Mouse (Mus musculus) CH12.LX (cell line): ENCODE data around the gene Sipa1l2. TPM values are rescaled to one million over a fixed set of nuclear protein-coding genes. Genes with fewer than 3 reads are reported as not detected.

ENCODE experiments used
- DNase-seq: peaks from one replicate; pipeline ENCODE4 v3.0.0-alpha.2; 2013; ENCODE audit errors: extremely low read depth
- H3K27ac ChIP-seq: 2 replicates; pipeline ENCODE4 v1.5.1; 2012; ENCODE audit warnings: low read depth, mild to moderate bottlenecking, control low read depth, moderate library complexity; ENCODE audit not compliant: insufficient read depth
- H3K27me3 ChIP-seq: replicated peaks from 2 replicates; pipeline ENCODE3; 2012; ENCODE audit warnings: inconsistent platforms
- H3K36me3 ChIP-seq, 2 experiments: replicated peaks in 1 of 2; 2 replicates each; pipeline versions ENCODE3 to v1.6.1; 2012; ENCODE audit warnings: inconsistent platforms in 1 of 2, low read length in 1 of 2, mild to moderate bottlenecking in 1 of 2, mixed read lengths in 1 of 2, moderate library complexity in 1 of 2; ENCODE audit not compliant: control insufficient read depth in 1 of 2, insufficient read depth in 1 of 2
- H3K4me1 ChIP-seq, 2 experiments: 2 replicates each; pipeline ENCODE4 v1.6.1; 2012; ENCODE audit warnings: inconsistent platforms in 1 of 2, moderate library complexity in 1 of 2; ENCODE audit not compliant: insufficient read depth in 2 of 2, control insufficient read depth in 1 of 2
- H3K4me2 ChIP-seq: 2 replicates; pipeline ENCODE4 v1.6.1; 2012; ENCODE audit warnings: low read depth, mild to moderate bottlenecking, control low read depth; ENCODE audit not compliant: poor library complexity, insufficient read depth, severe bottlenecking
- H3K4me3 ChIP-seq, 3 experiments: fragments of 150-350 bp in 1 of 3; sonication (generic) in 1 of 3; replicated peaks in 1 of 3; 2 replicates each; pipeline versions ENCODE3 to v1.5.1; 2011 to 2012; ENCODE audit warnings: low read depth in 2 of 3, low read length in 2 of 3, mild to moderate bottlenecking in 2 of 3, moderate library complexity in 2 of 3, control low read depth in 1 of 3, improper control_type of control experiment in 1 of 3, inconsistent platforms in 1 of 3, mixed read lengths in 1 of 3; ENCODE audit not compliant: poor library complexity in 1 of 3
- H3K79me2 ChIP-seq: replicated peaks from 2 replicates; pipeline ENCODE4 v1.6.1; 2012; ENCODE audit warnings: mild to moderate bottlenecking, moderate library complexity; ENCODE audit not compliant: control insufficient read depth, poor library complexity, insufficient read depth, severe bottlenecking; ENCODE audit errors: extremely low read depth
- H3K9ac ChIP-seq: 2 replicates; pipeline ENCODE4 v1.6.1; 2012; ENCODE audit warnings: low read depth, mild to moderate bottlenecking, control low read depth, moderate library complexity; ENCODE audit not compliant: insufficient read depth
- H3K9me3 ChIP-seq: replicated peaks from 2 replicates; pipeline ENCODE3; 2012; ENCODE audit warnings: low read length, inconsistent platforms, mixed read lengths
- BHLHE40 ChIP-seq: IDR thresholded peaks from 2 replicates; pipeline ENCODE4 v1.6.1; 2011; ENCODE audit warnings: mild to moderate bottlenecking, low read depth, low read length, improper control_type of control experiment
- CHD2 ChIP-seq: IDR thresholded peaks from 2 replicates; pipeline ENCODE4 v1.6.1; 2011; ENCODE audit warnings: low read length, improper control_type of control experiment
- EP300 ChIP-seq: IDR thresholded peaks from 2 replicates; pipeline ENCODE4 v1.6.1; 2011; ENCODE audit warnings: low read length, improper control_type of control experiment
- GABPA ChIP-seq: IDR thresholded peaks from 2 replicates; pipeline ENCODE4 v1.6.1; 2012; ENCODE audit warnings: low read depth, low read length, improper control_type of control experiment, inconsistent platforms; ENCODE audit not compliant: insufficient replicate concordance
- IRF4 ChIP-seq: IDR thresholded peaks from 2 replicates; pipeline ENCODE4 v1.6.1; 2014; ENCODE audit warnings: low read depth, mild to moderate bottlenecking, inconsistent platforms, low read length, improper control_type of control experiment
- KAT2A ChIP-seq: IDR thresholded peaks from 2 replicates; pipeline ENCODE4 v1.6.1; 2012; ENCODE audit warnings: low read length, improper control_type of control experiment, inconsistent platforms; ENCODE audit not compliant: insufficient replicate concordance
- MAFK ChIP-seq: IDR thresholded peaks from 2 replicates; pipeline ENCODE4 v1.6.1; 2011; ENCODE audit warnings: low read length, improper control_type of control experiment; ENCODE audit not compliant: insufficient replicate concordance
- MAX ChIP-seq: IDR thresholded peaks from 2 replicates; pipeline ENCODE4 v1.6.1; 2011; ENCODE audit warnings: low read length, improper control_type of control experiment
- MXI1 ChIP-seq: IDR thresholded peaks from 2 replicates; pipeline ENCODE4 v1.6.1; 2011; ENCODE audit warnings: mild to moderate bottlenecking, low read depth, low read length, improper control_type of control experiment
- MYC ChIP-seq: IDR thresholded peaks from 2 replicates; pipeline ENCODE4 v1.6.1; 2011; ENCODE audit warnings: low read depth, mild to moderate bottlenecking, improper control_type of control experiment, low read length
- POLR2A ChIP-seq: IDR thresholded peaks from 2 replicates; pipeline ENCODE4 v1.6.1; 2011; ENCODE audit warnings: low read depth, mild to moderate bottlenecking, improper control_type of control experiment, low read length
- SMC3 ChIP-seq: IDR thresholded peaks from 2 replicates; pipeline ENCODE4 v1.6.1; 2011; ENCODE audit warnings: low read depth, low read length, improper control_type of control experiment
- TBP ChIP-seq: conservative IDR thresholded peaks from 2 replicates; pipeline ENCODE4 v1.6.1; 2011; ENCODE audit warnings: low read depth, low read length, improper control_type of control experiment
- TCF12 ChIP-seq: IDR thresholded peaks from 2 replicates; pipeline ENCODE4 v1.6.1; 2014; ENCODE audit warnings: low read depth, mild to moderate bottlenecking, inconsistent platforms, low read length, improper control_type of control experiment
- UBTF ChIP-seq: IDR thresholded peaks from 2 replicates; pipeline ENCODE4 v1.6.1; 2012; ENCODE audit warnings: low read depth, mild to moderate bottlenecking, inconsistent platforms, low read length, improper control_type of control experiment, moderate library complexity
- USF1 ChIP-seq: IDR thresholded peaks from 2 replicates; pipeline ENCODE4 v1.6.1; 2014; ENCODE audit warnings: low read depth, mild to moderate bottlenecking, inconsistent platforms, low read length, improper control_type of control experiment
- ZMIZ1 ChIP-seq: IDR thresholded peaks from 2 replicates; pipeline ENCODE4 v1.6.1; 2012; ENCODE audit warnings: low read depth, mild to moderate bottlenecking, inconsistent platforms, low read length, improper control_type of control experiment
- ZNF384 ChIP-seq: IDR thresholded peaks from 2 replicates; pipeline ENCODE4 v1.6.1; 2012; ENCODE audit warnings: low read depth, low read length, improper control_type of control experiment, inconsistent platforms
- dilution Hi-C: fragments of 300-500 bp; cut with MboI; formaldehyde crosslinking; loops from 2 replicates; pipeline ENCODE4 v1.14.3; 2020; ENCODE audit warnings: low sequenced_read_pairs; ENCODE audit not compliant: extremely low pct_unique_long_range_greater_than_20kb, extremely low pct_ligation_motif_present
- in situ Hi-C: fragments of 300-500 bp; cut with MboI; formaldehyde crosslinking; loops from 3 replicates; pipeline ENCODE4 v1.14.3; 2019; ENCODE audit warnings: low sequenced_read_pairs, low pct_ligation_motif_present, low pct_unique_long_range_greater_than_20kb, mixed read lengths
- polyA plus RNA-seq: library from polyadenylated mRNA; unstranded; fragments of >175 nt; gene quantifications from 2 replicates; pipeline ENCODE4 v1.2.1, GENCODE M21; 2012; ENCODE audit warnings: low read depth; ENCODE audit not compliant: insufficient read length
- total RNA-seq, 2 experiments: library from RNA; depleted of rRNA; stranded (reverse); fragments of 300-350 nt in 1 of 2; fragments of >200 nt in 1 of 2; gene quantifications; 2 replicates each; pipeline ENCODE4 v1.2.3; 2012 to 2014

The Sipa1l2 gene
- total and polyA plus RNA-seq, 3 experiments, result 2.0 to 5.6 (median 2.7) TPM

GRCm38 (mm10) chr8:125526582-125526981 is 43.0 kb downstream of the Sipa1l2 start:
- dilution Hi-C loops, result no loop called here
- H3K9ac ChIP-seq, result no peak overlapping the region
- peaks cover 4% of the 10 kb centered on the region for H3K9me3 ChIP-seq
- TF ChIP-seq IRF4, result no peak
- TF ChIP-seq ZMIZ1, result no peak
- no peak for TF ChIP-seq TCF12
- no peak for TF ChIP-seq CHD2
- TF ChIP-seq POLR2A, result no peak
- TF ChIP-seq MAX, result no peak
- TF ChIP-seq, all 38 proteins: peak for 0
- no peak overlapping the region for H3K27ac ChIP-seq
- in situ Hi-C loops, result no loop called here
- peaks cover 10 to 66% of the 10 kb centered on the region in 2 experiments for H3K4me1 ChIP-seq
- no peak for DNase-seq
- H3K79me2 ChIP-seq, result no peaks in the 10 kb centered on the region
- no peak overlapping the region for H3K4me2 ChIP-seq
- no peaks in the 10 kb centered on the region for H3K36me3 ChIP-seq
- no peak overlapping the region for H3K4me3 ChIP-seq
- no peaks in the 10 kb centered on the region for H3K27me3 ChIP-seq

- Histone ChIP-seq H3K4me3 (no peak overlapping the region), H3K27ac (no peak overlapping the region), H3K4me1 (peaks cover 8 to 46% of the 10 kb centered on the region in 2 experiments), H3K4me2 (no peak overlapping the region), H3K27me3 (no peaks in the 10 kb centered on the region), H3K9ac (no peak overlapping the region), H3K36me3 (no peaks in the 10 kb centered on the region), H3K9me3 (no peaks in the 10 kb centered on the region), H3K79me2 (no peaks in the 10 kb centered on the region)
- no peak for DNase-seq
- TF ChIP-seq POLR2A (no peak), MAX (no peak), SMC3 (no peak), ZMIZ1 (no peak), UBTF (no peak), USF1 (no peak), MYC (no peak), EP300 (no peak), ZNF384 (no peak), MXI1 (no peak), TBP (no peak), MAFK (no peak)
- dilution Hi-C loops (no loop called here), in situ Hi-C loops (no loop called here)
Observed at GRCm38 (mm10) chr8:125524479-125524878, 45.1 kb downstream of the Sipa1l2 start.

- in situ Hi-C loops (no loop called here), dilution Hi-C loops (no loop called here)
- Histone ChIP-seq H3K9ac (no peak overlapping the region), H3K27ac (no peak overlapping the region), H3K4me3 (no peak overlapping the region), H3K4me2 (no peak overlapping the region), H3K79me2 (no peaks in the 10 kb centered on the region), H3K36me3 (no peaks in the 10 kb centered on the region), H3K27me3 (no peaks in the 10 kb centered on the region), H3K4me1 (peaks cover 7 to 37% of the 10 kb centered on the region in 2 experiments), H3K9me3 (no peaks in the 10 kb centered on the region)
- TF ChIP-seq TCF12 (no peak), MXI1 (no peak), MAFK (no peak), ZNF384 (no peak), BHLHE40 (no peak), GABPA (no peak), KAT2A (no peak), ZMIZ1 (no peak)
- no peak for DNase-seq
Observed at GRCm38 (mm10) chr8:125523213-125523612, 46.4 kb downstream of the Sipa1l2 start.
